Mouse (Mus musculus) heart, adult 8-10 months (tissue): ENCODE measurements around the gene Olfr646. TPM values are rescaled to one million over a fixed set of nuclear protein-coding genes. Genes with fewer than 3 reads are reported as not detected.

Experiments used
- DNase-seq: peaks from one replicate; pipeline ENCODE4 v3.0.0; 2022; ENCODE audit warnings: low spot score
- total RNA-seq, 4 experiments: library from RNA; stranded (reverse); gene quantifications; 2 replicates each; pipeline ENCODE4 v1.2.4; 2022

Gene Olfr646
- not detected for total RNA-seq

GRCm38 (mm10) chr7:104104757-104104972, at the start of gene Olfr646:
Gene Olfr646, plus strand, starts transcription at chr7:104104873.
- no peak for DNase-seq

- no peak for DNase-seq
These were observed 45.5 kb upstream of the Olfr646 start for GRCm38 (mm10) chr7:104059215-104059614.

- DNase-seq: no peak
These were observed 43.3 kb upstream of the Olfr646 start, which contains the start of gene 4930516K23Rik for GRCm38 (mm10) chr7:104061345-104061744. Gene 4930516K23Rik, minus strand, starts transcription at chr7:104061445.

- no peak for DNase-seq
These were observed 32.9 kb upstream of the Olfr646 start, which contains the start of gene Olfr644 for GRCm38 (mm10) chr7:104071769-104072168. Gene Olfr644, minus strand, starts transcription at chr7:104071869.

- DNase-seq: no peak
These were observed 19.3 kb upstream of the Olfr646 start, which contains the start of gene Olfr645 for GRCm38 (mm10) chr7:104085365-104085764. Gene Olfr645, minus strand, starts transcription at chr7:104085465.

- DNase-seq: no peak
These were observed 538 bp upstream of the Olfr646 start for GRCm38 (mm10) chr7:104103913-104104756.

GRCm38 (mm10) chr7:104129726-104130125, 25.1 kb downstream of the Olfr646 start, which contains the start of gene Ubqln5:
Gene Ubqln5, minus strand, starts transcription at chr7:104129826.
- no peak for DNase-seq

- no peak for DNase-seq
These were observed 32.6 kb downstream of the Olfr646 start, which contains the start of gene Olfr643 for GRCm38 (mm10) chr7:104137305-104137704. Gene Olfr643, minus strand, starts transcription at chr7:104137405.

GRCm38 (mm10) chr7:104143179-104143578, 38.5 kb downstream of the Olfr646 start, which contains the start of gene Ubqln3:
Gene Ubqln3, minus strand, starts transcription at chr7:104143279.
- DNase-seq: no peak

GRCm38 (mm10) chr7:104150456-104150855, 45.8 kb downstream of the Olfr646 start, which contains the start of gene Ubqlnl:
Gene Ubqlnl, minus strand, starts transcription at chr7:104150556.
- DNase-seq: no peak

Other genes with a start within 250 kb of the Olfr646 start
- not detected for gene Olfr66, start 218.6 kb upstream of the Olfr646 start, total RNA-seq
- gene Olfr64, start 210.4 kb upstream of the Olfr646 start, total RNA-seq: not detected
- not detected for gene Olfr65, start 201.4 kb upstream of the Olfr646 start, total RNA-seq
- gene Olfr631, start 176.0 kb upstream of the Olfr646 start, total RNA-seq: not detected
- not detected for gene Olfr632, start 170.5 kb upstream of the Olfr646 start, total RNA-seq
- not detected for gene Olfr633, start 160.4 kb upstream of the Olfr646 start, total RNA-seq
- gene Olfr635, start 133.7 kb upstream of the Olfr646 start, total RNA-seq: under 1 TPM in 1 of 4 experiments, not detected in 3; 0.03 TPM
- gene Olfr638, start 106.1 kb upstream of the Olfr646 start, total RNA-seq: not detected
- gene Olfr639, start 87.6 kb upstream of the Olfr646 start, total RNA-seq: under 1 TPM in 2 of 4 experiments, not detected in 2; 0.06 TPM
- not detected for gene Olfr640, start 79.3 kb upstream of the Olfr646 start, total RNA-seq
- gene Olfr641, start 69.4 kb upstream of the Olfr646 start, total RNA-seq: not detected
- not detected for gene Olfr642, start 52.2 kb upstream of the Olfr646 start, total RNA-seq
- not detected for gene 4930516K23Rik, start 43.4 kb upstream of the Olfr646 start, total RNA-seq
- gene Olfr644, start 33.0 kb upstream of the Olfr646 start, total RNA-seq: not detected
- not detected for gene Olfr645, start 19.4 kb upstream of the Olfr646 start, total RNA-seq
- gene Ubqln5, start 25.0 kb downstream of the Olfr646 start, total RNA-seq: not detected
- gene Olfr643, start 32.5 kb downstream of the Olfr646 start, total RNA-seq: not detected
- gene Ubqln3, start 38.4 kb downstream of the Olfr646 start, total RNA-seq: not detected
- gene Ubqlnl, start 45.7 kb downstream of the Olfr646 start, total RNA-seq: not detected
- gene Olfm5, start 60.0 kb downstream of the Olfr646 start, total RNA-seq: not detected
- gene Olfr648, start 78.5 kb downstream of the Olfr646 start, total RNA-seq: not detected
- not detected for gene Olfr649, start 91.1 kb downstream of the Olfr646 start, total RNA-seq
- gene Trim6, start 113.9 kb downstream of the Olfr646 start, total RNA-seq: under 1 TPM; 0.14 to 0.34 (median 0.18) TPM
- 1 to 10 TPM; 2.9 to 3.6 (median 3.4) TPM for gene Trim34a, start 139.6 kb downstream of the Olfr646 start, total RNA-seq
- 1 to 10 TPM; 1.3 to 2.8 (median 1.6) TPM for gene Trim5, start 183.2 kb downstream of the Olfr646 start, total RNA-seq
- 1 to 10 TPM; 4.7 to 9.6 (median 6.1) TPM for gene Trim12a, start 210.6 kb downstream of the Olfr646 start, total RNA-seq
- under 1 TPM in 2 of 4 experiments, not detected in 2; 0.16 to 0.17 TPM for gene Trim34b, start 224.6 kb downstream of the Olfr646 start, total RNA-seq
- 1 to 10 TPM; 3.6 to 5.8 (median 5.0) TPM for gene Trim12c, start 248.5 kb downstream of the Olfr646 start, total RNA-seq